Mouse (Mus musculus): ENCODE data around the gene Mbnl2.

DNA sequence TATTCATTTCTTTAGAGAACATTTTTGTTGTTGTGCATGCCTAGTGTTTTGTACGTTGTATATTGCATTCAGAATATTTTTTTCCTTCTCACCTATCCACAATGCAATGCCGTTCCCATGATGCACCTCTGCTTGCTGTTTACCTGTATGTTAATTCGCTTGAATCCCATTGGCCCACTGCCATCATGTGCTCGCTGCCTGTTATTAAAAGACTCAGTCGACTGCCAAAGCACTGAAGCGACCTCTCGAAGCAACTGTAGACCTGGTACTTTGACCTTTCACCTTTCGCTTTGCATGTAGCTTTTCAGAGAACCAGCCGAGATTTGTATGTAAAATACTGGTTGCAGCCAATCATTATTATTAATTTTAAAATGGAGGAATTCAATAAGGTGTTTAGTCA, 120.0 kb downstream of the Mbnl2 start:
- TF ChIP-seq POLR2A (IDR thresholded peaks at IDR 0.05; ENCODE audit: borderline replicate concordance, control insufficient read depth, low read depth, low read length) (no peak), CTCF (IDR thresholded peaks at IDR 0.05; ENCODE audit: control insufficient read depth, insufficient read depth, low read length) (no peak)
